Mouse (Mus musculus) ES-CJ7 (cell line): ENCODE measurements around the gene Cd37.

ENCODE experiments used
- DNase-seq: peaks from one replicate; pipeline ENCODE4 v3.0.0; 2011; ENCODE audit warnings: low read depth, low spot score

The Cd37 gene

GRCm38 (mm10) chr7:45204380-45205143, 34.4 kb downstream of the Cd37 start, which contains the start of gene Ccdc155:
TSS of gene Ccdc155 (minus strand) at chr7:45204892.
- peak; percentile 100 for DNase-seq

- no peak for DNase-seq
Observed at GRCm38 (mm10) chr7:45202654-45203053, 36.3 kb downstream of the Cd37 start.

GRCm38 (mm10) chr7:45198961-45199360, 40.0 kb downstream of the Cd37 start:
- no peak for DNase-seq

GRCm38 (mm10) chr7:45198435-45198834, 40.5 kb downstream of the Cd37 start:
- peak; percentile 80 for DNase-seq

GRCm38 (mm10) chr7:45196994-45197393, 41.9 kb downstream of the Cd37 start:
- no peak for DNase-seq

- DNase-seq: no peak
Observed at GRCm38 (mm10) chr7:45196176-45196535, 42.8 kb downstream of the Cd37 start.

- DNase-seq: no peak
Observed at GRCm38 (mm10) chr7:45195341-45196175, 43.4 kb downstream of the Cd37 start.

GRCm38 (mm10) chr7:45193871-45194785, 44.8 kb downstream of the Cd37 start:
- no peak for DNase-seq

GRCm38 (mm10) chr7:45193406-45193805, 45.5 kb downstream of the Cd37 start:
- DNase-seq: no peak

- no peak for DNase-seq
Observed at GRCm38 (mm10) chr7:45192585-45193310, 46.2 kb downstream of the Cd37 start.

- DNase-seq: no peak
Observed at GRCm38 (mm10) chr7:45191803-45192363, 47.0 kb downstream of the Cd37 start.

GRCm38 (mm10) chr7:45191161-45191560, 47.8 kb downstream of the Cd37 start:
- no peak for DNase-seq

GRCm38 (mm10) chr7:45190186-45190585, 48.7 kb downstream of the Cd37 start:
- DNase-seq: no peak

- DNase-seq: no peak
Observed at GRCm38 (mm10) chr7:45189600-45189999, 49.3 kb downstream of the Cd37 start.

- DNase-seq: no peak
Observed at GRCm38 (mm10) chr7:45185921-45186320, 53.0 kb downstream of the Cd37 start.

GRCm38 (mm10) chr7:45183672-45184071, 55.2 kb downstream of the Cd37 start:
- DNase-seq: no peak
